Mouse (Mus musculus): Measurements from ENCODE around the gene Mt4.
A peak's percentile ranks its signal among the peaks of the same experiment; 100 is the strongest.

DNA sequence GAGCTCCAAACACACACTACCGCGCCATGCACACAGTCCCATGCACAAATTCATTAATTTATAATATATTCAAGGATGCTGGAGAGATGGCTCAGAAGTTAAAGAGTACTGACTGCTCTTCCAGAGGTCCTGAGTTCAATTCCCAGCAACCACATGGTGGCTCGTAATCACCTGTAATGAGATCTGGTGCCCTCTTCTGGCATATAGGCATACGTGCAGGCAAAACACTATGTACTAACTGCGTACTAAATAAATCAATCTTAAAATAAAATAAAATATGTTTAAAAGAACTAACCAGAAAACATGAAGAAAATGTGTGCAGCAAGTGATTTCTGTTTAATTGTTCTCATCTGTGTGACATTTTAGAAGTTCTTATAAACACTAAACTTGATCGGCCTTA, 42.7 kb upstream of the Mt4 start:
- peak; percentile 43 for TF ChIP-seq CTCF (IDR thresholded peaks at IDR 0.05; ENCODE audit: low read depth)
- TF ChIP-seq EP300 (IDR thresholded peaks at IDR 0.05; ENCODE audit: low read depth) = no peak

Data from liver, postnatal 0 days (tissue).